Mouse (Mus musculus) layer of hippocampus, adult 9-11 months (tissue): ENCODE measurements around the gene Nwd1.

Experiments
- DNase-seq: peaks from one replicate; pipeline ENCODE4 v3.0.0; 2022

Nwd1 gene

GRCm38 (mm10) chr8:72712569-72712968 is 66.1 kb downstream of the Nwd1 start:
- DNase-seq: no peak

DNA sequence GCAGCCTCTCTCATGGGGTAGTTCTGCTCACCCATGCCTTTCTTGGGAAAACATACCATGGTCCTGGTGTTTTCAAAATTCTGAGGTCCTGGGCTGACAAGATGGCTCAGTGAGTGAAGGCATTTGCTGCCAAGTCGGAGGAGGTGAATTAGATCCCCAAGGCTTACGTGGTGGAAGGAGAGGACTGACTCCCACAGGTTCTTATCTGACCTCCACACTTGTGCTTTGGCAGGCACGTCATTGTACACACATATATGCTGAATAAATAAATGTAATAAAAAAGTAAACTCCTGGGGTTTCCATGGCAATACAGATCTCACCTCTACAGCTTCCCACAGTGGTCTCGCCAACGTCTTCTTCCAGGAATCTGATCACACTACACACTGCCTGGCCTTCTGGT is 70.1 kb downstream of the Nwd1 start:
- DNase-seq: no peak

DNA sequence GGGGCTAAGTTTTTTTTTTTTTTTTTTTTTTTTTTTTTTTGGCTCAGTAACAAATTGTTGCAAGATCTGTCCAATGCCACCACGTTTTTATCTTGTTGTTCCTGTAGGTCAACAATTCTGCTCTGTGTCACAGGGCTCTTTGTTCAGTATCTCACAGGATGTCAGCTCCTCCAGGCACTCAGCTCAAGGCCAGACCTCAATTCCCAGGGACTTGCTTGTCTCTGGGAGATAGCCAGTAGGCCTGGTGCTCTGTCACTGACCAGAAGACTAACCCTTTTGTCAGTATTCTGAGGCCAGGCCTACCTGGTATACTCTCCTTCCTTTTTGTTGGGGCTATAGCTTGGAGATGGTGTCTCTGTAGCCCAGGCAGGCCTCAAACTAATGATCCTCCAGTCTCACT is 74.0 kb downstream of the Nwd1 start:
- DNase-seq: no peak

DNA sequence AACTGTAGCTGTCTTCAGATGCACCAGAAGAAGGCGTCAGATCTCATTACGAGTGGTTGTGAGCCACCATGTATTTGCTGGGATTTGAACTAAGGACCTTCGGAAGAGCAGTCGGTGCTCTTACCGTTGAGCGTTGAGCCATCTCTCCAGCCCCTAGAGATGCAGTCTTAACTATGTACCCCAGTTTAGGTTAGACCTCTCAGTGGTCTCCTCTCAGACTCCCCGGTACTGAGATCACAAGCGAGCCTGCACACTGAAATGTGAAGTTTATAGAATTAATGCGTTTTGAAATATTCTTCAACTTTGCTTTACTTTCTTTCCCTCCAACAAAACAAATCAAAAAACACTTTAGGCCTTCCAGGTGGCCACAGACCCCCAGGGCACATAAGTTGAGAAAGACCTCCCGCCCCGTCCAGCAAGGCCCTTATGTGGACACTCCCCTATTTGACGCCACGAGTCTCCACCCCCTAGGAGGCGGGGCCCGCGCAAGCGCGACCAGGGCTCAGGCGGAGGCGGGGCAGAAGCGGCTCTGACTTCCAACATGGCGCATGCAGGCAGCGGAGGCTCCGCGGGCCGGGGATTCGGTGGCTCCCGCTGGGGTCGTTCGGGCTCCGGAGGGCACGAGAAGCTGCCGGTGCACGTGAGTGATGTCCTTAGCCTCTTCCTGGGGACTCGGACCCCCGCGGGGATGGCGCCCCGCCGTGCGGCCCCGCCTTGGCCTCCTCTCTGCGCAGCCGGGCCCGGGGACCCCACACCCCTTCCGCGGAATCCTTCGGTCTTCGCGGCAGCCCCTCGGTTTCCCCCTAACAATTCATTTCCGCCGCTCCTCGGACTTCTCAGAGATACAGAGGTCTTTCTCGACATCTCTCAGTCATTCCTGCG is 76.5 kb downstream of the Nwd1 start, which contains the start of gene Sin3b:
Sin3b (plus strand) TSS at position 517 of the 882 bp plus-strand sequence.
- peak; percentile 92 for DNase-seq

DNA sequence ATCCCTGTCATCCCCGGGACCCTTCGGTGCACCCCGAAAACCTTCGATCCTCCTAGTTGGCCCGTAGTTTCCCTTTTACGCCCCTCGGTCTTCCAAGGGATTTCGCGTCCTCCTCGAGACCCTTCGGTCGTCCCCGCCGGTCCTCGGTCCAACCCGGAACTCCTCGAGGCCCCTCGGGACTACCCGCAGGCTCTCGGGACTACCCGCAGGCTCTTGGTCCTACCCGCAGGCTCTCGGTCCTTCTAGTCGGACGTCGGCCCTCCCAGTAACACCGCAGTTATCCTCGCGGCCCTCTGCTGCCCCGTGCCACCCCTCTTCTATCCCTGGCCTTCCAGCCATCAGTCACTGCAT is 77.1 kb downstream of the Nwd1 start:
- DNase-seq: no peak

GRCm38 (mm10) chr8:72728636-72729035 is 82.1 kb downstream of the Nwd1 start:
- no peak for DNase-seq

- DNase-seq: no peak
Observed at GRCm38 (mm10) chr8:72735001-72735400, 88.5 kb downstream of the Nwd1 start.

DNA sequence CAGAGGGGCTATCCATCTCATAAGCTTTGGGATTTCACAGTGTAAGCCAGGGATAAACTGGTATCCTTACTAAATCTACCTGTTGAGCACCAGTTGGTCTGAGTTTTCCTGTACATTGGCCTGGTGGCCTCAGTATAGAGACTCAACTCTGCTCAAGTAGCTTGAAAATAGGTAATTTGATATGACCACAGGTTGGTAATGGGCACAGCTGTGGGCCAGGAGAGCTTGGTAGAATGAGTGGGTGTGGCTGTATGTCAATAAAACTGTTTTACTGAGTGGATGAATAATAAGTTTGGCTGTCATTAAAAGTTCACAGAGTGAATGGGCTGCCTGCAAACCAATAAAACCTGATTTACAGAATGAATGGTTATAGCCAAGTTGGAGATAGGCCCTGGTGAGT is 90.4 kb downstream of the Nwd1 start:
- no peak for DNase-seq

GRCm38 (mm10) chr8:72746061-72746460 is 99.5 kb downstream of the Nwd1 start:
- peak; percentile 51 for DNase-seq

DNA sequence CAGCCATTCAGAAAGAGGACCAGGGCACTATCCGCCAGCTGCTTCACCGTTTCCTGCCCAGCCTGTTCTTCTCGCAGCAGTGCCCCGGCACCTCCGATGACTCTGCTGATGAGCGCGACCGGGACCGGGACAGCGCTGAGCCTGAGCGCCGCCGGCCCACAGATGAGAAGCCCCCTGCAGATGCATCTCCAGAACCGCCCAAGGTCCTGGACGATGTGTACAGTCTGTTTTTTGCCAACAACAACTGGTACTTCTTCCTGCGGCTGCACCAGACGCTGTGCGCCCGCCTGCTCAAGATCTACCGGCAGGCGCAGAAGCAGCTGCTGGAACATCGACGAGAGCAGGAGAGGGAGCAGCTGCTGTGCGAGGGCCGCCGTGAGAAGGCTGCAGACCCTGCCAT is 103.3 kb downstream of the Nwd1 start:
- DNase-seq: no peak

- DNase-seq: no peak
Observed at GRCm38 (mm10) chr8:72750266-72750665, 103.8 kb downstream of the Nwd1 start.

DNA sequence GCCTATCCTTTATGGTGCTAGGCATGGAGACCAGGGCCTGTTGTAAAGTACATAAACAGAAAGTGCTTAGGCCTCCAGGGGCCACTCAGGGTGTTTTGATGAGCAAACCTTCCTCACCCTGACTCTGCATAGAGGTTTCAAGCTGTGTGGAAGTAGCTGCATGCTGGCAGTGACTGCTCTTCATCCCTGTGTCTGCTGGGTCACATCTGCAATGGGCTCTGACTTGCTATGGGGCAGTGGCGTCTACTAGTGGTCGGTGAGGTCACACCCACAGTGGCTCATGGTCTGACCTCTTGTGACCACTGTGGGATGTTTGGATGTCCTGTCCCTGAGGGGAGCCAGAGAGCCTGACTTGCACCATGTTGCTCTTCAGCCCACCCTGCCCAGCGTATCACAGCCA is 104.6 kb downstream of the Nwd1 start:
- no peak for DNase-seq

DNA sequence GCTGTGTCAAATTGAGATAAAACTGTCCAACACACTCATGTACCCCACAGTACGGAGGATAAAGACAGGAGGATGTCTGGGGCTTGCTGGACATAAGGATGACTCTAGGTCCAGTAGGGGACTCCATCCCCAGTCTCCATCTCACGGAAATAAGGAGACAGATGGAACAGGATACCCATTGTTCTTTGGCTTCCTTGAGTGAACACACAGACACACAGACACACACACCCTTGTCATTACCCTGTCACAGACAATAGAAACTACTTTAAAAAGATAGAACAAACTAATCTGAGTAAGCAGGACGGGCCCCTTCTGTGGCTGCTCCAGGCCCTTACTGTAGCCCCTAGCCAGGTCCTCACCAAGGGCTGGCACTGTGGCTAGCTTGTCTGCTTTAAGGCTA is 105.8 kb downstream of the Nwd1 start:
- peak; percentile 0 for DNase-seq

GRCm38 (mm10) chr8:72753165-72753564 is 106.7 kb downstream of the Nwd1 start:
- peak; percentile 3 for DNase-seq

GRCm38 (mm10) chr8:72753781-72754180 is 107.3 kb downstream of the Nwd1 start:
- DNase-seq: no peak

DNA sequence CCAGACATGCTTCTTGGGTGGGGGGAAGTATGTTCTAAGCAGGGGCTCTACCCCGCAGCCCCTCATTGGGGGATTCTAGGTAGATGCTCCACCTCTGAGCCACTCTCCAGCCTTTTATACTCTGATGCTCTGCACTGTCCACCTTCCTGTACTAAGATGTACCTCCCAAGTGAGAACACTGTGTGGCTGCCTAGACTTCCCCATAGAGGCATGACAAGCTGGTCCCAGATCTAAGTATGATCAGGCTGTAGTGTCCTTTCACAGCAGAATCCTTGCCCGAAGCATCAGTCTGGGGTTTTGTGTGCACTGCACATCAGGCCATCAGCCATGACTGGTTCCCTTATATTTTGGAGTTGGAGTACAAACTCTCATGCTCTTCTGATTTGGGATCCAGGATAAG is 109.5 kb downstream of the Nwd1 start:
- DNase-seq: no peak

- no peak for DNase-seq
Observed at GRCm38 (mm10) chr8:72756771-72757390, 110.4 kb downstream of the Nwd1 start.

DNA sequence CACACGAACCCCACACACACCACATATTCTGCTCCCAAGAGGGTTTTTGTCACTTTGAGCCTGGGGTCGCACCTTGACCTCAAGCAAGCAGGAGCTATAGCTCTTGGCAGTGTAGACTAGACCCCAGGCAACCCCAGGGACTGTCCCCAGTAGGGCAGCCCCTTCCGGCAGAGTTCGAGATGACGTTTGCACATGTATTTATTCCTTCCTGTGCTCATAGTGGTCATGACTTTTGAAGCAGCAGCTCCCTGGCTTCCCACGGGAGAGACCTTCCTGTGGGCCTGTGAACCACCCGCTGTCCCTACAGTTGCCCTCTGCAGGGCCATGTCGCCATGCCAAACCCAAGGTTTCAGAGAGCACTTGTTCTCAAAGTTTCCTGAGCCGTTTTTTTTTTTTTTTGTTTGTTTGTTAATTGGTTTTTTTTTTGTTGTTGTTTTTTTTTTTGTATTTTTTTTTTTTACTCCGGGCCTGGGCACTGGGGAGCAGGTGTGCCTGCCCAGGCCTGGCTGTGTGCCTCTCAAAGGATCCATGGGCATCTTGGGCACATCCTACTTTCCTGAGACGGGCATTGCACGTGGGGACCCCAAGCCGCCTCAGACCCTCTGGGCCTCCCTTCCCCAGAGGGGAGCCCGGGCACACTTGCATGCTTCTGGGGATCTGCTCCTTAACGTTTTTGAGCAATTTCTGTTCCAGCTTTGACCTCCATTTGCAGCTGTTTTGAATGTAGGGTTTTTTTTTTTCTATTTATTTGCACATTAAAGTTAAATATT is 111.1 kb downstream of the Nwd1 start:
- DNase-seq: no peak

- DNase-seq: no peak
Observed at GRCm38 (mm10) chr8:72758310-72758709, 111.8 kb downstream of the Nwd1 start.

GRCm38 (mm10) chr8:72760216-72760615 is 113.7 kb downstream of the Nwd1 start:
- DNase-seq: no peak

DNA sequence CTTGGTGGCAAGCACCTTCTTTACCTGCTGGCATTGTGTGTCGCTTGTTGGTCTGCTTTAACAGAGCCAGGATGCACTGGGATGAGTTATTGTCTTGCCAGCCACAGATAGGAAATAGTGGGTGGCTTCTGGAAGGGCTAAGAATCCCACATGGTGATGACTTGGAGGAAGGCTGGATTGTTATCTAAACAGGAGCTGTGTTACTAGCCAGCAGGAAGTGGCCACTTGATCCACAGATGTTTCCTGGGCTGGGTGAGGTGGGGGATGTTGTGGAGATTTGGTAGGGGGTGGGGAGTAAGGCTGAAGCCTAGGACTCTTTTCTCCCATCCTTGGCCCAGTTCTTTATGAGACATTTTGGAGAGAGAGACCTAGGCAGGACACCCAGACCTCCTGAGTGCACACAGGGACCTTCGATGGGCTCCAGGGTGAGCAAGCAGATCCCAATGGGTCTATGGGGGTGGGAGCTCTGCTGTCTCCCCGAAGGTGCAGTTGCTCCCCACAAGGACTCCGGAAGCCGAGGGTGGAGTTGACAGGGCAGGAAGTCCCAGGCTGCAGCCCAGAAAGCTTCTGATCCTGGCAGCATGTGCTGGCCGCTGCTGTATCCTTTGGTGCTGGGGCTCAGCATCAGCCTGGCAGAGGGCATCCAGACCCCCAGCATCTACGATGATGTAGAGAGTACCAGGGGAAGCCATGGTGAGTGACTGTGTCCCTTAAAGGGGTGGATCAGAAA is 115.0 kb downstream of the Nwd1 start, which contains the start of gene F2rl3:
F2rl3 (plus strand) TSS at position 559 of the 730 bp plus-strand sequence.
- no peak for DNase-seq

DNA sequence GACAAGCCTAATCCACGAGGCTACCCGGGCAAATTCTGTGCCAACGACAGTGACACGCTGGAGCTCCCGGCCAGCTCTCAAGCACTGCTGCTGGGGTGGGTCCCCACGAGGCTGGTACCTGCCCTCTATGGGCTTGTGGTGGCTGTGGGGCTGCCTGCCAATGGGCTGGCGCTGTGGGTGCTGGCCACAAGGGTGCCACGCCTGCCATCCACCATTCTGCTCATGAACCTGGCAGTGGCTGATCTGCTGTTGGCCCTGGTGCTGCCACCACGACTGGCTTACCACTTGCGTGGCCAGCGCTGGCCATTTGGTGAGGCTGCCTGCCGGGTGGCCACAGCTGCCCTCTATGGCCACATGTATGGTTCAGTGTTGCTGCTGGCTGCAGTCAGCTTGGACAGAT is 115.8 kb downstream of the Nwd1 start:
- no peak for DNase-seq

DNA sequence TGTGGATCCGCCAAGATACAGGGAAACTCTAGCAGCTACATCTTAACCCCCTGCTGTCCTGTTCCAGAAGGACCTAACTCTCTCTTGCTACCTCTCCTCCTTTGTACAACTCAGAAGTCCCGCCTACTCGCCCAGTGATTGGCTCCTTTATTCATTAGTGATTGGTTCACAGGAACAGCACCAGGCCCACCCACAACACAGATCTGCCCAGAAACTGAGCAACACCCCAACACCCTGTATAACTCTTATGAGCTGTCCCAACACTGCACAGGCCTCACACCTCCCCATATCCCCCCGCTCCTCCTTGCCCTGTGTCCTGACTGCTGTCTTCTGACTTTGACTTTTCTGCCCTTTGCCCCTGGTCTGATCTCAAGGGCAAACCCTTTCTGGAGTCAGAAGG is 119.2 kb downstream of the Nwd1 start:
- DNase-seq: no peak
